Mouse (Mus musculus) embryonic facial prominence, embryonic 13.5 days (tissue): Measurements from ENCODE around the gene Tnnt3. TPM values are rescaled to one million over a fixed set of nuclear protein-coding genes. Genes with fewer than 3 reads are reported as not detected.

ENCODE experiments used
- ATAC-seq: fragments of 200-750 bp; cut with Nextera tagmentation; 2 replicates; pipeline ENCODE4 v1.8.0; 2017; ENCODE audit warnings: low read depth; ENCODE audit not compliant: insufficient number of reproducible peaks, insufficient read depth, low FRiP score, low TSS enrichment
- H3K27ac ChIP-seq: fragments of 300-500 bp; sonication (generic); 2 replicates; pipeline ENCODE4 v1.5.1; 2015; ENCODE audit warnings: moderate library complexity, mild to moderate bottlenecking, inconsistent platforms
- H3K27me3 ChIP-seq: fragments of 300-500 bp; sonication (generic); 2 replicates; pipeline ENCODE4 v1.6.1; 2015; ENCODE audit warnings: mild to moderate bottlenecking, inconsistent platforms
- H3K36me3 ChIP-seq: fragments of 300-500 bp; sonication (generic); 2 replicates; pipeline ENCODE4 v1.6.1; 2015; ENCODE audit warnings: mild to moderate bottlenecking, inconsistent platforms
- H3K4me1 ChIP-seq: fragments of 300-500 bp; sonication (generic); 2 replicates; pipeline ENCODE4 v1.6.1; 2015; ENCODE audit warnings: inconsistent platforms
- H3K4me2 ChIP-seq: fragments of 300-500 bp; sonication (generic); 2 replicates; pipeline ENCODE4 v1.6.1; 2015; ENCODE audit warnings: moderate library complexity, mild to moderate bottlenecking, inconsistent platforms
- H3K4me3 ChIP-seq: fragments of 300-500 bp; sonication (generic); 2 replicates; pipeline ENCODE4 v1.5.1; 2015; ENCODE audit warnings: mild to moderate bottlenecking, inconsistent platforms
- H3K9ac ChIP-seq: fragments of 300-500 bp; sonication (generic); 2 replicates; pipeline ENCODE4 v1.6.1; 2015; ENCODE audit warnings: mild to moderate bottlenecking, inconsistent platforms
- H3K9me3 ChIP-seq: fragments of 300-500 bp; sonication (generic); 2 replicates; pipeline ENCODE4 v1.6.1; 2016; ENCODE audit warnings: inconsistent platforms
- WGBS: fragments of 180-500 bp; shearing (Covaris S2); methylation state at CpG from one replicate; pipeline ENCODE4 v1.1.7; 2015; ENCODE audit warnings: mixed read lengths; 5-methylcytosine and 5-hydroxymethylcytosine counted together
- polyA plus RNA-seq: library from polyadenylated mRNA; unstranded; fragments of >200 nt; fragmentation: Nextera tagmentation; extraction: Ambion mirVana; gene quantifications from 2 replicates; pipeline ENCODE4 v1.2.1, GENCODE M21; 2015

The Tnnt3 gene
- polyA plus RNA-seq = 3.8 and 5.8 TPM in 2 replicates

- Histone ChIP-seq H3K9ac (no peak within 1 kb of the TSS), H3K4me1 (peaks cover 7% of the 10 kb centered on the region)
- 90% methylated on average over 2 of the region's 2 CpGs for WGBS
Observed at GRCm38 (mm10) chr7:142498575-142498974, at the start of gene Tnnt3. Gene Tnnt3, plus strand, starts transcription at chr7:142498836.

GRCm38 (mm10) chr7:142449038-142449617 lies 49.5 kb upstream of the Tnnt3 start:
- H3K36me3 ChIP-seq = no peaks in the 10 kb centered on the region
- no peak for ATAC-seq
- 81% methylated on average over 6 of the region's 6 CpGs for WGBS

More at GRCm38 (mm10) chr7:142498575-142498974, at the start of gene Tnnt3:
- H3K27ac ChIP-seq = peak within 1 kb of the TSS; percentile 22; the same call in 1 of the 2 replicates
- H3K9me3 ChIP-seq = no peaks in the 10 kb centered on the region
- H3K4me3 ChIP-seq = no peak within 1 kb of the TSS
- H3K4me2 ChIP-seq = no peak within 1 kb of the TSS
- peaks cover 5% of the 10 kb centered on the region; the same call in 1 of the 2 replicates for H3K36me3 ChIP-seq
- H3K27me3 ChIP-seq = no peaks in the 10 kb centered on the region
- no peak for ATAC-seq

GRCm38 (mm10) chr7:142454706-142455105 lies 43.9 kb upstream of the Tnnt3 start:
- peak overlapping the region; percentile 12; the same call in 1 of the 2 replicates for H3K9ac ChIP-seq

More at GRCm38 (mm10) chr7:142449038-142449617, 49.5 kb upstream of the Tnnt3 start:
- Histone ChIP-seq H3K9ac (no peak overlapping the region), H3K4me3 (no peak overlapping the region), H3K4me1 (peaks cover 6% of the 10 kb centered on the region), H3K27ac (no peak overlapping the region), H3K9me3 (no peaks in the 10 kb centered on the region), H3K4me2 (no peak overlapping the region), H3K27me3 (no peaks in the 10 kb centered on the region)

GRCm38 (mm10) chr7:142455251-142455650 lies 43.4 kb upstream of the Tnnt3 start:
- WGBS = 52% methylated on average over 2 of the region's 2 CpGs

More at GRCm38 (mm10) chr7:142454706-142455105, 43.9 kb upstream of the Tnnt3 start:
- Histone ChIP-seq H3K4me1 (peaks cover 56% of the 10 kb centered on the region), H3K4me2 (no peak overlapping the region), H3K4me3 (no peak overlapping the region), H3K27ac (peak overlapping the region; percentile 98), H3K27me3 (no peaks in the 10 kb centered on the region), H3K36me3 (no peaks in the 10 kb centered on the region), H3K9me3 (no peaks in the 10 kb centered on the region)
- no peak for ATAC-seq
- 17% methylated on average over 1 of the region's 1 CpGs for WGBS

GRCm38 (mm10) chr7:142456806-142457205 lies 41.8 kb upstream of the Tnnt3 start:
- 76% methylated on average over 3 of the region's 3 CpGs for WGBS
- ATAC-seq = no peak
- Histone ChIP-seq H3K36me3 (no peaks in the 10 kb centered on the region), H3K4me2 (no peak overlapping the region), H3K27ac (peak overlapping the region; percentile 98), H3K4me1 (peaks cover 56% of the 10 kb centered on the region), H3K4me3 (no peak overlapping the region), H3K9ac (peak overlapping the region; percentile 16; the same call in 1 of the 2 replicates), H3K27me3 (no peaks in the 10 kb centered on the region), H3K9me3 (no peaks in the 10 kb centered on the region)

More at GRCm38 (mm10) chr7:142455251-142455650, 43.4 kb upstream of the Tnnt3 start:
- H3K4me3 ChIP-seq = no peak overlapping the region
- peaks cover 56% of the 10 kb centered on the region for H3K4me1 ChIP-seq
- H3K9me3 ChIP-seq = no peaks in the 10 kb centered on the region
- ATAC-seq = no peak
- no peaks in the 10 kb centered on the region for H3K27me3 ChIP-seq
- no peaks in the 10 kb centered on the region for H3K36me3 ChIP-seq
- peak overlapping the region; percentile 12 for H3K9ac ChIP-seq
- H3K4me2 ChIP-seq = no peak overlapping the region
- peak overlapping the region; percentile 98 for H3K27ac ChIP-seq

- 12% methylated on average over 3 of the region's 3 CpGs for WGBS
- Histone ChIP-seq H3K9me3 (no peaks in the 10 kb centered on the region), H3K4me1 (peaks cover 56% of the 10 kb centered on the region), H3K36me3 (no peaks in the 10 kb centered on the region), H3K27ac (peak overlapping the region; percentile 98), H3K27me3 (no peaks in the 10 kb centered on the region), H3K4me2 (no peak overlapping the region), H3K4me3 (no peak overlapping the region), H3K9ac (peak overlapping the region; percentile 16; the same call in 1 of the 2 replicates)
- no peak for ATAC-seq
Observed at GRCm38 (mm10) chr7:142457227-142457811, 41.3 kb upstream of the Tnnt3 start.

GRCm38 (mm10) chr7:142458026-142458425 lies 40.6 kb upstream of the Tnnt3 start:
- H3K27me3 ChIP-seq = no peaks in the 10 kb centered on the region
- no peak overlapping the region for H3K9ac ChIP-seq
- no peaks in the 10 kb centered on the region for H3K9me3 ChIP-seq
- peak; percentile 79 for ATAC-seq
- H3K4me3 ChIP-seq = no peak overlapping the region
- peaks cover 56% of the 10 kb centered on the region for H3K4me1 ChIP-seq
- no peaks in the 10 kb centered on the region for H3K36me3 ChIP-seq
- 0% methylated on average over 2 of the region's 2 CpGs for WGBS
- H3K27ac ChIP-seq = peak overlapping the region; percentile 98
- no peak overlapping the region for H3K4me2 ChIP-seq

GRCm38 (mm10) chr7:142458676-142459298 lies 39.8 kb upstream of the Tnnt3 start:
- peak overlapping the region; percentile 98 for H3K27ac ChIP-seq
- no peak overlapping the region for H3K4me3 ChIP-seq
- H3K4me1 ChIP-seq = peaks cover 53% of the 10 kb centered on the region
- no peaks in the 10 kb centered on the region for H3K36me3 ChIP-seq
- no peak for ATAC-seq
- H3K9me3 ChIP-seq = no peaks in the 10 kb centered on the region
- WGBS = 73% methylated on average over 5 of the region's 5 CpGs
- H3K4me2 ChIP-seq = no peak overlapping the region
- H3K27me3 ChIP-seq = no peaks in the 10 kb centered on the region
- H3K9ac ChIP-seq = no peak overlapping the region

- peak overlapping the region; percentile 98 for H3K27ac ChIP-seq
- ATAC-seq = no peak
- WGBS = 78% methylated on average over 2 of the region's 2 CpGs
- H3K9me3 ChIP-seq = no peaks in the 10 kb centered on the region
- H3K4me1 ChIP-seq = peaks cover 48% of the 10 kb centered on the region
- H3K36me3 ChIP-seq = no peaks in the 10 kb centered on the region
- H3K9ac ChIP-seq = no peak overlapping the region
- no peaks in the 10 kb centered on the region for H3K27me3 ChIP-seq
- H3K4me3 ChIP-seq = no peak overlapping the region
- H3K4me2 ChIP-seq = no peak overlapping the region
Observed at GRCm38 (mm10) chr7:142459299-142459691, 39.3 kb upstream of the Tnnt3 start.

GRCm38 (mm10) chr7:142460636-142461077 lies 38.0 kb upstream of the Tnnt3 start, which contains the start of gene Lsp1:
Gene Lsp1, plus strand, starts transcription at chr7:142460809.
- Histone ChIP-seq H3K36me3 (no peaks in the 10 kb centered on the region), H3K4me1 (peaks cover 44% of the 10 kb centered on the region), H3K9ac (no peak within 1 kb of the TSS), H3K27ac (peak within 1 kb of the TSS; percentile 98), H3K9me3 (no peaks in the 10 kb centered on the region), H3K4me2 (no peak within 1 kb of the TSS), H3K27me3 (no peaks in the 10 kb centered on the region), H3K4me3 (no peak within 1 kb of the TSS)
- no peak for ATAC-seq
- WGBS = 86% methylated on average over 7 of the region's 7 CpGs

- peaks cover 38% of the 10 kb centered on the region for H3K4me1 ChIP-seq
- no peak overlapping the region for H3K9ac ChIP-seq
- no peaks in the 10 kb centered on the region for H3K27me3 ChIP-seq
- no peak overlapping the region for H3K4me3 ChIP-seq
- no peaks in the 10 kb centered on the region for H3K36me3 ChIP-seq
- H3K4me2 ChIP-seq = no peak overlapping the region
- 85% methylated on average over 2 of the region's 2 CpGs for WGBS
- H3K27ac ChIP-seq = no peak overlapping the region
- no peaks in the 10 kb centered on the region for H3K9me3 ChIP-seq
- no peak for ATAC-seq
Observed at GRCm38 (mm10) chr7:142461446-142461845, 37.2 kb upstream of the Tnnt3 start.
